Comparison of ENCODE assay signal across 10 mouse cellular contexts in the genomic region with DNA sequence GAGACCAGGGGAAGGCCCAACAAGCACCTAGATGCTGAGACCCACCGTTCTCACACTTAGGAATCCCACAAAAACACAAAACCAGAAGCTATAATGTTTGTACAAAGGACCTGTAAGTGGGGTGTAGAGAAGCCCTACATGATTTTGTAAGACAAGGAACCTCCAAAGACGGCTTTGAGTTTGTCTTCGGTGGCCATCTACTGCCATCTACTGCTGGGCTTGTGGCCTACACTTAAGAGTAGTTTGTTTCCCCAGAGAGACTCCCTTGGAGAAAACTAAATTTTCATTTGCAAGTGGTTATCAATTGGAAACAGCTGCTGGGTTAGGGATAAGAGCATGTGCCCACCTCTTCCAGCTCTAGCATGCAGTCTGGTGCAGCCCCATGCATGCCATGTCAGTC. TPM values are rescaled to one million over a fixed set of nuclear protein-coding genes. Genes with fewer than 3 reads are reported as not detected.
DNase-seq lines count a peak whose midpoint lies in the region; ATAC-seq lines count a peak whose summit lies in the region.
"Had no signal": no experiment of that assay in that cellular context is flagged by ENCODE, and none has a peak within 500 bp of the region (broad histone marks: within the 10 kb centered on the region; RNA-seq: fewer than 3 reads in every experiment).

No protein-coding gene starts in this region.

- no peaks in the 10 kb centered on the region for H3K9me3 ChIP-seq in limb, embryonic 11.5 days (ENCODE audit: control insufficient read depth, low read length)

- no peak overlapping the region for H3K4me2 ChIP-seq in limb, embryonic 11.5 days (ENCODE audit: low read depth, severe bottlenecking)

- no peaks in the 10 kb centered on the region for H3K4me1 ChIP-seq in limb, embryonic 11.5 days (ENCODE audit: control insufficient read depth, insufficient read depth, low read length)

- H3K9ac ChIP-seq in limb, embryonic 11.5 days (ENCODE audit: low read length): no peak overlapping the region

- no peak overlapping the region for H3K4me3 ChIP-seq in limb, embryonic 11.5 days (ENCODE audit: low read depth, low read length)

- H3K27ac ChIP-seq in limb, embryonic 11.5 days (replicated peaks; ENCODE audit: low read depth, low read length): no peak overlapping the region

- WGBS in limb, embryonic 11.5 days: 39% methylated on average over 3 of the region's 3 CpGs

- no peak for ATAC-seq in limb, embryonic 11.5 days (ENCODE audit: insufficient number of reproducible peaks, low FRiP score, low TSS enrichment, low read depth)

- no peaks in the 10 kb centered on the region for H3K36me3 ChIP-seq in limb, embryonic 11.5 days (ENCODE audit: control insufficient read depth, insufficient read depth, low read length)

- intact Hi-C loops in heart, postnatal 36 days (cut with DNase I): loop anchor here (1.0 to 2.0 kb wide), 2 partner anchors 101 to 267 kb away; no protein-coding TSS in a partner anchor

- DNase-seq in cerebellum, adult 11 months: peak; percentile 5
- no peak for DNase-seq in cerebellum, adult 9-11 months
- peak; percentile 53 for DNase-seq in testis, postnatal 10 days (ENCODE audit: low spot score)
- DNase-seq in testis, postnatal 14 days (ENCODE audit: low spot score): no peak
- peak; percentile 64 for DNase-seq in embryo, embryonic 10 days (ENCODE audit: low spot score)
- peak; percentile 31 to 33 for DNase-seq in heart, postnatal 36 days
- DNase-seq in limb, embryonic 11.5 days (ENCODE audit: low spot score): peak; percentile 44
- DNase-seq in right cerebral cortex, postnatal 36 days (ENCODE audit: low spot score in 2 of 2): peak; percentile 3 to 5

- H3K27me3 ChIP-seq in limb, embryonic 11.5 days (ENCODE audit: control insufficient read depth, insufficient read depth, low read length): no peaks in the 10 kb centered on the region

RNA-seq across cellular contexts. Expression of a gene that starts 3.9 kb away (rescaled TPM):
- total RNA-seq in heart, postnatal 36 days (2021): not detected
- polyA plus RNA-seq in limb, embryonic 11.5 days (2014; fragmentation: Nextera tagmentation; extraction: Ambion mirVana): not detected in 2 replicates
- polyA plus RNA-seq: heart, embryonic 16.5 days; neural tube, embryonic 14.5 days had no signal

RNA-seq across cellular contexts. Expression of a gene that starts 11.9 kb away (rescaled TPM):
- not detected for total RNA-seq in heart, postnatal 36 days (2021)
- not detected in 2 replicates for polyA plus RNA-seq in limb, embryonic 11.5 days (2014; fragmentation: Nextera tagmentation; extraction: Ambion mirVana)
- polyA plus RNA-seq: heart, embryonic 16.5 days; neural tube, embryonic 14.5 days had no signal

RNA-seq across cellular contexts. Expression of a gene that starts 21.5 kb away (rescaled TPM):
- not detected for total RNA-seq in heart, postnatal 36 days (2021)
- not detected in 2 replicates for polyA plus RNA-seq in limb, embryonic 11.5 days (2014; fragmentation: Nextera tagmentation; extraction: Ambion mirVana)
- polyA plus RNA-seq: heart, embryonic 16.5 days; neural tube, embryonic 14.5 days had no signal

RNA-seq across cellular contexts. Expression of a gene that starts 29.2 kb away (rescaled TPM):
- total RNA-seq in heart, postnatal 36 days (2021): not detected
- not detected in 2 replicates for polyA plus RNA-seq in limb, embryonic 11.5 days (2014; fragmentation: Nextera tagmentation; extraction: Ambion mirVana)
- polyA plus RNA-seq: heart, embryonic 16.5 days; neural tube, embryonic 14.5 days had no signal

RNA-seq across cellular contexts. Expression of a gene that starts 30.9 kb away (rescaled TPM):
- total RNA-seq in heart, postnatal 36 days (2021): not detected
- polyA plus RNA-seq in limb, embryonic 11.5 days (2014; fragmentation: Nextera tagmentation; extraction: Ambion mirVana): not detected in 2 replicates
- polyA plus RNA-seq: heart, embryonic 16.5 days; neural tube, embryonic 14.5 days had no signal

Comparison
In these comparisons a context has a peak if more than half of its experiments do, and no peak if none do; other contexts are left out.
1. DNase-seq: peak in cerebellum, adult 11 months (single experiment), testis, postnatal 10 days (single experiment), embryo, embryonic 10 days (single experiment), heart, postnatal 36 days (2 of 2), limb, embryonic 11.5 days (single experiment) and right cerebral cortex, postnatal 36 days (2 of 2); none in cerebellum, adult 9-11 months (single experiment) and testis, postnatal 14 days (single experiment).